10 mouse cellular contexts compared by ENCODE assay signal in the genomic region with DNA sequence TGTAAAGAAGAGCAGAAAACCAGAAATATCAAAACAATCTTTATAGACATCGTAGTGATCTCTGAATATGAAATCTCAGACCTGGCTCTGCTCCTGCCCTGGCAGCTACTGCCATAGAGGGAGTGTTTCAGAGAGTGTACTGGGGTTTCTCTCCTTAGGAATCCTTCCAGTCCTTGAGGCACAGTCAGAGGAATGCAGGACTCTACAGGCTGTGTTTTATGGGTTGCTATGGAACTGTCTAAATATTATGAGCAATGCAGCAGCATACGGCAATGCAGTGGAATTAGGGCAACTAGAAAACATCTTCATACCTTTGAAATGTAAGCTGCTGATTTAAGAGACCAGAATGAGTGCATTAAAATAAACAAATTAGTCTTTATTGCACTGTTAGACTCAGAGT. TPM values are rescaled to one million over a fixed set of nuclear protein-coding genes. Genes with fewer than 3 reads are reported as not detected.
DNase-seq lines count a peak whose midpoint lies in the region; ATAC-seq and TF ChIP-seq lines count a peak whose summit lies in the region.
"Had no signal": no experiment of that assay in that cellular context is flagged by ENCODE, and none has a peak within 500 bp of the region (broad histone marks: within the 10 kb centered on the region; RNA-seq: fewer than 3 reads in every experiment).

No protein-coding gene starts in this region.

- TF ChIP-seq CTCF in lung, embryonic 14.5 days (IDR thresholded peaks at IDR 0.05; ENCODE audit: low read depth) = no peak
- no peak for TF ChIP-seq CTCF in lung, adult 2 months (IDR thresholded peaks at IDR 0.05; ENCODE audit: insufficient read depth, low read length)

- no peaks in the 10 kb centered on the region for H3K36me3 ChIP-seq in embryonic facial prominence, embryonic 11.5 days (replicated peaks; ENCODE audit: control insufficient read depth, insufficient read depth, low read depth, low read length)
- no peaks in the 10 kb centered on the region for H3K36me3 ChIP-seq in embryonic facial prominence, embryonic 10.5 days (replicated peaks)
- no peaks in the 10 kb centered on the region for H3K36me3 ChIP-seq in lung, embryonic 14.5 days (ENCODE audit: insufficient read depth)
- H3K36me3 ChIP-seq in embryonic facial prominence, embryonic 14.5 days (ENCODE audit: control insufficient read depth, insufficient read depth, low read length) = no peaks in the 10 kb centered on the region
- H3K36me3 ChIP-seq in hindbrain, embryonic 10.5 days = no peaks in the 10 kb centered on the region

- DNase-seq in embryonic facial prominence, embryonic 11.5 days (ENCODE audit: low spot score) = peak; percentile 10
- DNase-seq in embryonic facial prominence, embryonic 10.5 days (ENCODE audit: low spot score) = no peak
- DNase-seq in lung, embryonic 14.5 days = no peak
- DNase-seq in lung, adult 2 months = no peak
- peak; percentile 53 for DNase-seq in embryonic facial prominence, embryonic 14.5 days (ENCODE audit: low spot score)
- peak; percentile 28 for DNase-seq in mesoderm, embryonic 11.5 days (ENCODE audit: low read depth, low spot score)
- DNase-seq in right cerebral cortex, postnatal 4 days = no peak
- no peak for DNase-seq in hindbrain, embryonic 10.5 days (ENCODE audit: low spot score)
- DNase-seq: kidney, postnatal 14 days had no signal

- H3K9ac ChIP-seq in embryonic facial prominence, embryonic 11.5 days (replicated peaks; ENCODE audit: low read length) = no peak overlapping the region
- H3K9ac ChIP-seq in lung, embryonic 14.5 days = no peak overlapping the region
- no peak overlapping the region for H3K9ac ChIP-seq in embryonic facial prominence, embryonic 14.5 days (ENCODE audit: low read depth, low read length)

- no peaks in the 10 kb centered on the region for H3K4me1 ChIP-seq in embryonic facial prominence, embryonic 11.5 days (ENCODE audit: control insufficient read depth, insufficient read depth, low read length)
- no peaks in the 10 kb centered on the region for H3K4me1 ChIP-seq in embryonic facial prominence, embryonic 10.5 days
- H3K4me1 ChIP-seq in lung, embryonic 14.5 days (ENCODE audit: insufficient read depth) = no peaks in the 10 kb centered on the region
- H3K4me1 ChIP-seq in lung, adult 2 months (ENCODE audit: control insufficient read depth, insufficient read depth, low read length) = 0 out of 2 replicates have a peak, but pooled peaks cover 2% of the 10 kb centered on the region
- no peaks in the 10 kb centered on the region for H3K4me1 ChIP-seq in embryonic facial prominence, embryonic 14.5 days (ENCODE audit: control insufficient read depth, insufficient read depth, low read length)
- H3K4me1 ChIP-seq in hindbrain, embryonic 10.5 days (replicated peaks) = no peaks in the 10 kb centered on the region

- TF ChIP-seq POLR2A in lung, adult 2 months (IDR thresholded peaks at IDR 0.05; ENCODE audit: borderline replicate concordance, extremely low read depth, low read depth, low read length) = no peak

- H3K4me2 ChIP-seq in embryonic facial prominence, embryonic 11.5 days (ENCODE audit: low read depth, low read length) = no peak overlapping the region
- H3K4me2 ChIP-seq in lung, embryonic 14.5 days = no peak overlapping the region
- no peak overlapping the region for H3K4me2 ChIP-seq in embryonic facial prominence, embryonic 14.5 days (ENCODE audit: low read depth, low read length)

- no peak overlapping the region for H3K4me3 ChIP-seq in embryonic facial prominence, embryonic 11.5 days (ENCODE audit: low read depth, low read length)
- H3K4me3 ChIP-seq in embryonic facial prominence, embryonic 10.5 days = no peak overlapping the region
- H3K4me3 ChIP-seq in lung, embryonic 14.5 days (ENCODE audit: low read depth, low read length) = no peak overlapping the region
- H3K4me3 ChIP-seq in lung, adult 2 months (replicated peaks; ENCODE audit: extremely low read depth, low read depth, low read length) = no peak overlapping the region
- no peak overlapping the region for H3K4me3 ChIP-seq in embryonic facial prominence, embryonic 14.5 days (ENCODE audit: low read depth, low read length)
- no peak overlapping the region for H3K4me3 ChIP-seq in hindbrain, embryonic 10.5 days

- no peak for ATAC-seq in embryonic facial prominence, embryonic 11.5 days (replicated peaks; ENCODE audit: insufficient number of reproducible peaks, low FRiP score, low TSS enrichment, low read depth)
- peak; percentile 81 for ATAC-seq in lung, embryonic 14.5 days (ENCODE audit: insufficient read depth)
- peak; percentile 76; the same call in 1 of the 2 replicates for ATAC-seq in embryonic facial prominence, embryonic 14.5 days (ENCODE audit: low read depth)
- ATAC-seq: forebrain, embryonic 16.5 days had no signal

- no peaks in the 10 kb centered on the region for H3K27me3 ChIP-seq in embryonic facial prominence, embryonic 11.5 days (ENCODE audit: control insufficient read depth, insufficient read depth, low read length)
- no peaks in the 10 kb centered on the region for H3K27me3 ChIP-seq in embryonic facial prominence, embryonic 10.5 days (replicated peaks; ENCODE audit: low read depth, poor library complexity, severe bottlenecking)
- no peaks in the 10 kb centered on the region for H3K27me3 ChIP-seq in lung, embryonic 14.5 days (ENCODE audit: insufficient read depth, low read length)
- H3K27me3 ChIP-seq in embryonic facial prominence, embryonic 14.5 days (replicated peaks; ENCODE audit: control insufficient read depth, insufficient read depth, low read length) = no peaks in the 10 kb centered on the region
- H3K27me3 ChIP-seq in hindbrain, embryonic 10.5 days (ENCODE audit: insufficient read depth, poor library complexity, severe bottlenecking) = no peaks in the 10 kb centered on the region

- 76% methylated on average over 2 of the region's 2 CpGs for WGBS in embryonic facial prominence, embryonic 11.5 days
- 84% methylated on average over 2 of the region's 2 CpGs for WGBS in embryonic facial prominence, embryonic 10.5 days
- WGBS in lung, embryonic 14.5 days = 42% methylated on average over 2 of the region's 2 CpGs
- 52% methylated on average over 2 of the region's 2 CpGs for WGBS in lung, adult 2 months
- WGBS in embryonic facial prominence, embryonic 14.5 days = 53% methylated on average over 2 of the region's 2 CpGs
- 76% methylated on average over 2 of the region's 2 CpGs for WGBS in hindbrain, embryonic 10.5 days

- H3K27ac ChIP-seq in embryonic facial prominence, embryonic 11.5 days (replicated peaks; ENCODE audit: low read depth, low read length) = no peak overlapping the region
- no peak overlapping the region for H3K27ac ChIP-seq in embryonic facial prominence, embryonic 10.5 days (replicated peaks)
- no peak overlapping the region for H3K27ac ChIP-seq in lung, embryonic 14.5 days (ENCODE audit: low read depth)
- no peak overlapping the region for H3K27ac ChIP-seq in embryonic facial prominence, embryonic 14.5 days (replicated peaks; ENCODE audit: low read depth, low read length)
- no peak overlapping the region for H3K27ac ChIP-seq in hindbrain, embryonic 10.5 days

- no peaks in the 10 kb centered on the region for H3K9me3 ChIP-seq in embryonic facial prominence, embryonic 11.5 days (replicated peaks; ENCODE audit: control insufficient read depth, low read length)
- H3K9me3 ChIP-seq in embryonic facial prominence, embryonic 10.5 days = no peaks in the 10 kb centered on the region
- no peaks in the 10 kb centered on the region for H3K9me3 ChIP-seq in lung, embryonic 14.5 days (ENCODE audit: low read depth, low read length)
- H3K9me3 ChIP-seq in embryonic facial prominence, embryonic 14.5 days (ENCODE audit: control insufficient read depth, low read length) = no peaks in the 10 kb centered on the region
- H3K9me3 ChIP-seq in hindbrain, embryonic 10.5 days = no peaks in the 10 kb centered on the region

RNA-seq across cellular contexts. Expression of a gene that starts 57.2 kb away (rescaled TPM):
- 0.57 TPM in 1 of 2 replicates, not detected in the other for polyA plus RNA-seq in embryonic facial prominence, embryonic 11.5 days (2014; fragmentation: Nextera tagmentation; extraction: Ambion mirVana)
- not detected in 2 replicates for polyA plus RNA-seq in embryonic facial prominence, embryonic 10.5 days (2016; fragmentation: Nextera tagmentation; extraction: Ambion mirVana)
- 0.13 and 0.28 TPM in 2 replicates for polyA plus RNA-seq in lung, embryonic 14.5 days (2014; fragmentation: Nextera tagmentation; extraction: Ambion mirVana)
- 0.09 and 0.40 TPM in 2 replicates for polyA plus RNA-seq in lung, adult 2 months (2012; rRNA removed)
- polyA plus RNA-seq in embryonic facial prominence, embryonic 14.5 days (2014; fragmentation: Nextera tagmentation; extraction: Ambion mirVana) = 0.50 TPM in 1 of 2 replicates, not detected in the other
- not detected in 2 replicates for polyA plus RNA-seq in hindbrain, embryonic 10.5 days (2016; fragmentation: Nextera tagmentation; extraction: Ambion mirVana)
- polyA plus RNA-seq: forebrain, embryonic 16.5 days had no signal

Comparison
In these comparisons a context has a peak if more than half of its experiments do, and no peak if none do; other contexts are left out.
1. DNase-seq: peak in embryonic facial prominence, embryonic 11.5 days (single experiment), embryonic facial prominence, embryonic 14.5 days (single experiment) and mesoderm, embryonic 11.5 days (single experiment); none in embryonic facial prominence, embryonic 10.5 days (single experiment), lung, embryonic 14.5 days (single experiment), lung, adult 2 months (single experiment), right cerebral cortex, postnatal 4 days (single experiment) and hindbrain, embryonic 10.5 days (single experiment).